Mouse (Mus musculus) mature B cell (primary cell): Measurements from ENCODE around the gene Disp2.

ENCODE experiments used
- in situ Hi-C: fragments of 300-500 bp; cut with MboI; formaldehyde crosslinking; loops from 2 replicates; pipeline ENCODE4 v1.14.3; 2019

The Disp2 gene

DNA sequence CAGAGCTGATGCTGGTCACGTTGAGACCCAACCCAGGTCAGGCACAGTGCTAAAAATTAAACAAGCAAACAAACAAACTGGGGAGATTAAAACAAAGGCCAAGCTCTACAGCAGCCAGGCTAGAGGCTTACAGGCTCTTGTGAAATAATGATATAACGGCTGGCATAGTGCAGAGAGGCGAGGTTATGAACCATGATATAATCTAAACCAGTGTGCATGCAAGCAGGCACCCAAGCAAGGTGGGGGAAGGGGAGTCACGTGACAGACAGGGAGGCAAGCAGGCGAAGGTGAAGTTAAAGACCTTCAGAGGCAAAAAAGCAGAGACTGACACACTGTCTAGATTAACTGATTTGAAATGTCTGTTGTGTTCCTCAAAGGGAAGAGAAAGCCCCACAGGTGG lies 3.6 kb downstream of the Disp2 start:
- in situ Hi-C loops, result no loop called here

DNA sequence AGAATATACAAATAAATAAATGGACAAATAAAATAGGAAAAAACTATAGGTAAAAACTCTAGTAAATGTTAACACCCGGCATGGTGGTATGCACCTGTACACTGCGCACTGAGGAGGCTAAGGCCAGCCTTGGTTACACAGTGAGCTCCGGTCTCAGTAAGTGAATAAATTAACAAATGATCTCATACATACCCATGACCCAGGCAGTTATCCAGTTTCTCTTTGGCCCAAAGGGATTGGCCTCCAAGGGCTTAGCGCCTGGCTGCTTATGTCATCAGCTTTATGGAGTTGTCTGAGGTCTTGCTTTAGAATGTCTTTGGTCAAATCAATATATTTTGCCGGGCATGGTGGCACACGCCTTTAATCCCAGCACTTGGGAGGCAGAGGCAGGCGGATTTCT lies 4.1 kb downstream of the Disp2 start:
- in situ Hi-C loops, result no loop called here

DNA sequence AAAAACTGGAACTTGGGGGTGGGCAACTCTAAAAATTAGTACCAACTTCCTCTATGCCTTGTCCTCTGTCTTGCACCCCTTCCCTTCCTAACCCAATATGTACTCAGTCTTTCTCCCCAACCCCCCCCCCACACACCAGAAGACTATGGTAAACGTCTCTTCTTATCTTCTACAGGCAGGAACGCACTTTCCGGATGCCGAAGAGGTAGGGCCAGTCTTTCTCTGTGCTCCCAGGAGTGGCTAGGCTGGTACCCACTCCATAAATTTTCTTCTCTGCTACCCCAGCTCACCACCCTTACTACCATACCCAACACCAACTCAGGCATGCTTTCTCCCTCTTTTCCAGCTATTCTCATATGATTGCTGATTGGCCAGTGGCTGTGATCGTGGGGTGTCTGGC lies 7.0 kb downstream of the Disp2 start:
- in situ Hi-C loops, result no loop called here

DNA sequence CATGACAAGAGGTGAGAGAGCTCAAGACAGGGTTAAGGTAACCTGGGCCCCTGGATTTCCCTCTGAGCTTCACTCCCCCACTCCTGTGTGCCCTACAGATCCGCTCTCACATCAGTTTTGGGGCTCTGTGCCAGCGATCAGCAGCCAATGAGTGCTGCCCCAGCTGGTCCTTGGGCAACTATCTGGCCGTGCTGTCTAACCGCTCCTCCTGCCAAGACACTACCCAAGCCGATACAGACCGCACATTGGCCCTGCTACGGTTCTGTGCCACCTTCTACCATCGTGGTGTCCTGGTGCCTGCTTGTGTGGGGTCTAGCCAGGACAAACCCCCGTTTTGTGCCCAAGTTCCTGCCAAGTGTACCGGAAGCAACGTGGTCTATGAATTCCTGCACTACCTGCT lies 10.0 kb downstream of the Disp2 start:
- in situ Hi-C loops, result no loop called here

DNA sequence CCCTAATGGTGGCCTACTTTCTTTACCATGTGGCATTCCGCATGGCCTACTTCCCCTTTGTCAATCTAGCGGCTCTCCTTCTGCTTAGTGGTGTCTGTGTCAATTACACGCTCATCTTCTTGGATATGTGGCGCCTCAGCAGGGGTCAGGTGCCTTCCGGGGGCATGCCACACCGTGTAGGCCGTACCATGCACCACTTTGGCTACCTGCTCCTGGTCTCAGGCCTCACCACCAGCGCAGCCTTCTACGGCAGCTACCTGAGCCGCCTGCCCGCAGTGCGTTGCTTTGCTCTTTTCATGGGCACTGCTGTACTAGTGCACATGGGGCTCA lies 10.7 kb downstream of the Disp2 start:
- in situ Hi-C loops, result no loop called here

DNA sequence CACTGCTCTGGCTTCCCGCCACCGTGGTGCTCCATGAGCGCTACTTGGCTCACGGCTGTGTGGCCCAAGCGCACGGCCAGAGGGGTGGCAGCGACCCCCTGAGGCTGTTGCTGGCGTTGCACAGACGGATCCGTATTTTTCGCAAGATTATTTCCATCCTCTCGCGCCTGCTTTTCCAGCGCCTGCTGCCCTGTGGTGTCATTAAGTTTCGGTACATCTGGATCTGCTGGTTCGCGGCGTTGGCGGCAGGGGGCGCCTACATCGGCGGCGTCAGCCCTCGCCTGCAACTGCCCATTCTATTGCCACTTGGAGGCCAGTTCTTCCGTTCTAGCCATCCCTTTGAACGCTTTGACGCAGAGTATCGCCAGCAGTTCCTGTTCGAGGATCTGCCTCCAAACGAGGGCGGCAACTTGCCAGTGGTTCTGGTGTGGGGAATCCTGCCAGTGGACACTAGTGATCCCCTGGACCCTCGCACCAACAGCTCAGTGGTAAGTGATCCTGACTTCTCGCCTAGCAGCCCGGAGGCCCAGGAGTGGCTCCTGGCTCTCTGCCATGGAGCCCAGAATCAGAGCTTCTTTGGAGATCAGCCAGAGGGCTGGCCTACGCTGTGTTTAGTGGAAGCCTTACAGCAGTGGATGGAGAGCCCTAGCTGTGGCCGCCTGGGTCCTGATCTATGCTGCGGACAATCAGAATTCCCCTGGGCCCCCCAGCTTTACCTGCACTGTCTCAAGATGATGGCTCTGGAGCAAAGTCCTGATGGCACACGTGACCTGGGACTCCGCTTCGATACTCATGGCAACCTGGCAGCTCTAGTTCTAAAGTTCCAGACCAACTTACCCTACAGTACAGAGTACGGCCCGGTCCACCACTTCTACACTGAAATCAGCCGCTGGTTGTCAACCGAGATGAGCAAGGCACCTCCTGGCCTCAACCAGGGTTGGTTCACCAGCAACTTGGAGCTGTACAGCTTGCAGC lies 11.3 kb downstream of the Disp2 start:
- in situ Hi-C loops, result no loop called here

DNA sequence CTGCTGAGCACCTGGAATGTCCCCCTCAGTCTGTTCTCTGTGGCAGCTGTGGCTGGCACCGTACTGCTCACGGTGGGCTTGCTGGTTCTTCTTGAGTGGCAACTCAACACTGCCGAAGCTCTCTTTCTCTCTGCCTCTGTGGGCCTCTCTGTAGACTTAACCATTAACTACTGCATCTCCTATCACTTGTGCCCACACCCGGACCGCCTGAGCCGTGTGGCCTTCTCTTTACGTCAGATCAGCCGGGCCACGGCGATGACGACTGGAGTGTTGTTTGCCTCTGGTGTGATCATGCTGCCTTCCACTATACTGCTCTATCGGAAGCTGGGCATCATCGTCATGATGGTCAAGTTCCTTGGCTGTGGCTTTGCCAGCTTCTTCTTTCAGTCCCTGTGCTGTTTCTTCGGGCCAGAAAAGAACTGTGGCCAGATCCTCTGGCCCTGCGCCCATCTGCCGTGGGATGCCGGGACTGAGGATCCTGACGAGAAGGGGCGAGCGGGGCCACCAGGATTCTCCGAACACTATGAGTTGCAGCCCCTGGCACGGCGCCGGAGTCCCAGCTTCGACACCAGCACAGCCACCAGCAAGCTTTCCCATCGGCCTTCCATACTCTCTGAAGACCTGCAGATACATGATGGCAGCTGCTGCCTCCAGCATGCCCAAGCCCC lies 12.2 kb downstream of the Disp2 start:
- in situ Hi-C loops, result no loop called here

DNA sequence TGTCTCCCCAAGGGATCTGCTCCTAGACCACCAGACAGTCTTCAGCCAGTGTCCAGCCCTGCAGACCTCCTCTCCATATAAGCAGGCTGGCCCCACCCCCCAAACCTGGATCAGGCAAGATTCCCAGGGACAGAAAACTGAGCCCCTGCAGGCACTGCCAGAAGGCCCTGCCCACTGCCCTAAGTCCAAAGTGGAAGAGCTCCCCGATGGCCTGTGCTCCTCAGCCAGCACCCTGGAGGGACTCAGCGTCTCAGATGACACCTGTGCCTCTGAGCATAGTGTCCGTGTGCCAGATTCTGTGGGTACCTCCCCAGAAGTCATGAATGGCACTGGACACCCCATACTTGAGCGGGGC lies 12.7 kb downstream of the Disp2 start:
- in situ Hi-C loops, result no loop called here

DNA sequence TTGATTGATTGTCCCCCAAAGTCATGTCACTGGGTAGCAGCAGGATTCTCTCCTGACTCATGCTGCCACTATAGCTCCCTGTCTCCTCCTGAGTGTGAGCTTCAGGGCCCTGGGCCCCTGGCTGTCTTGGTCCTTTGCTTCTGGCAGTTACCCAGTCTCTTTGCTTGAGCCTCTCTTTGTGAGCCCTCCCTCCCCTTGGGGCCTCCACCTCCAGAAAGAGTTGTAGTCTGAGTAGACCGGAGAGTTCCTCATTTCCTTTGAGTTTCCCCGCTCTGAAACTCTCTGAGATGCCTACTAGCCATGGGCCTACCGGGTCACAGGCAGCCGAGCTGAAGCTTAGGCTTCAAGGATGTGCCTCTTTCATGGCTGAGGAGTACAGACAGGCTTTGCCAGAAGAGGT lies 14.1 kb downstream of the Disp2 start:
- in situ Hi-C loops, result no loop called here

DNA sequence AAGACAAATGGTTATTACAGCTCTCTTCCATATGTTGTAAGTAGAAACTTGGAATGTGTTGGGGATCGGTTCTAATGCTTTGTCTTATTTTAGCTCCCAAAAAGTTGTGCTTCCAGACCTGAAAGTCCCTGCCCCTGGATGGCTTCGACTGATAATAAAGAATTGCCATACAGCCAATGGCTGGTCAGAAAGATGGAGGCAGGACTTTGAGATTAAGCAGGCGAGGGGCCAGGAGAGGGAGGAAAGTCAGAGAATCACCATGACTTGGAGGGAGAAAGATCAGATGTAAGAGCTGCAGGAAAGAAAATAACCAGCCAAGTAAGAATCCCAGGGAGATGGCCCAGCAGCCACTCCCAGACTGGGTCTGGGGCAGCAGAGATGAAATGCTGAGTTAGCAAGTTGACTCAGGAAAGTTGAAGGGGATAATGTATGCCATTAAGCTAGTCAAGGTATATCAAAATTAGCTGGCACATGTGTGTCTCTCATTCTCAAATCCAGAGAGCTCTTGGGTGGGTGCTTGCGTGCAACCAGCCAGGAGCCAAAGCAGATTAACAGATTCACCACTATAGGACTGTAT lies 23.1 kb downstream of the Disp2 start:
- in situ Hi-C loops, result no loop called here

DNA sequence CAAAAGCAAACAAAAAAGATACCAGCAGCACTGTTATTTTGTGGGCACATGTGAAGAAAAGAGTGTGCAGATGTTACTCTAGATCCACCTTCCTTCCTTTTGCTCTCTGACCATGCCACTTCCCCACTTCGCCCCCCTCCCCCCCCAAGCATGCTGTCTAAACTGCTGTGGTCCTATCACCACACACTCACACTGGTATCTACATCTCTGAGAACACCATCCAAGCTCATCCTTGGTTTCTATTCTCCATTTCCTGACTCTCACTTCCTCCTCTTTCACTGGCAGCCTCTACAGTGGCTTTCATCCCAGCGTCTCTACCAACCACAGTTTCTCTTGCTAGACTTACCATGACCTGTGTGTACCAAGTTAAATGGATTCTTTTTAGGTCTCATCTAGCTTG lies 25.0 kb downstream of the Disp2 start:
- in situ Hi-C loops, result no loop called here

DNA sequence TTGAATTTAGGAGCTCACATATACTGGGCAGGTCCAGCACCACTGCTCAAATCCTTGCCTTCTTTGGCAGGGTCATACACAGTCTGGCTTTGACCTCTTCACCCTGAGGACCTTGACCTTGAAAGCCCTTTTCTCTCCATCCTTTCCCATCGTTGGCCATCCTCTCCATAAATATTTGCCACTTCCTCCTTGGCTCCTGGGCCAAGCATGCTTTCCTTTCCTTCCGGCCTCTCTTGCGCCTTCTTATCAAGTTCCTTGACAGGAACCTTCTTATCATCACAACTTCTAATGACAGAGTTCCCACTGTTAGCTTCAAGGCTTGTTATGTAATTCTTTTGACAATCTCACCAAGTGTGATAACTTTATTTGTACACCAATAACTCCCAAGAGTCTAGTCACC lies 25.6 kb downstream of the Disp2 start:
- in situ Hi-C loops, result no loop called here

DNA sequence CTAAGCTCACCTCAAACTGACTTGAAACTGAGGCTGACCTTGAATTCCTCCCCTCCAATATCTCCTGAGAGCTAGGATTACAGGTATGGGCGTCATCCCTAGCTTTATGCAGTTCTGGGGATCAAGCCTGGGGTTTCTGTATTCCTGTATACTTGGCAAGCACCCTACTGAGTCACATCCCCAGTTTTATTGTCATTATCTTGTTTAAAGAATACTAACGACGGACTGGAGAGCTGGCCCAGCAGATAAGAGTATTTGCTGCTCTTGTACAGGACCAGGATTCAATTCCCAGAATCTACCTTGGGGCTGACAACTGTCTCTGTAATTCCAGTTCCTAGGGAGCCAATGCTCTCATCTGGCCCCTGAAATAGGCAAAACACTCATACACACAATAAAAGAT lies 26.2 kb downstream of the Disp2 start:
- in situ Hi-C loops, result no loop called here

DNA sequence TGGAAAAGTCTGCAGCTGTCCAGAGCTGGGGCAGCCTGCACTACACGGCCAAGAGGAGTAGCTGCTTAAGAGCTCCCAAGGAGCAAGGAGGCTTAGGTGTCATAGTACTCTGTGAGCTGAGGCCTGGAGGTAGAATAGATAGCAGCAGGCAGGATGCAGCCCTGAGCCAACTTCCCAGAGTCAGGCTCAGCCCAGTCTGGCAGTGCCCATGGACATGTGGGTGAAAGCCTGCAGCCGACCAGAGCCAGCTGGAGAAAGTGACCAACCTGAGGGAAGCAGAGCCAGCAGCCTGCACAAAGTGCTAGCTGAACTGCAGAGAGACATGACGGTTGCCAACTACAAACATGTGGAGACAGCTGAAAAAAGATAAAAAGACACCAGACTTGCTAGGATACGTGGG lies 27.3 kb downstream of the Disp2 start:
- in situ Hi-C loops, result no loop called here

DNA sequence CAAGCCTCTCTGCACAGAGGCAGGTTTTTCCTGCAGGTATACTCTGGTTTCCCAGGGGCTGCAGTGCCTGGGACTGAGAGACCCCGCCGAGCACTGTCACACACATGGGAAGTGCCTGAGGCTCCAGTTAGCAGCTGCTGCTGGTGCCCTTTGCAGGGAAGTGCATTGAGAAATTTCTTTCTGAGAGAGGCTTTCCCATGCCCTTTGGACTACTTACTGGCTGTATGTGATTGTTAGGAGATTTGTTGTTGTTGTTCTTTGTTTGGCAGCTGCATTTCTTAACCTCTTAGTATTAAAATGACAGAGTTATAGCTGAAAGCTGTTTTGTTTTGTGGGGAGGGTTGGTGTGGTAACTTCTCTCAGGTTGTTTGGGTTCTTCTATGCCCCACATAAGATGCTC lies 31.3 kb downstream of the Disp2 start:
- in situ Hi-C loops, result no loop called here

DNA sequence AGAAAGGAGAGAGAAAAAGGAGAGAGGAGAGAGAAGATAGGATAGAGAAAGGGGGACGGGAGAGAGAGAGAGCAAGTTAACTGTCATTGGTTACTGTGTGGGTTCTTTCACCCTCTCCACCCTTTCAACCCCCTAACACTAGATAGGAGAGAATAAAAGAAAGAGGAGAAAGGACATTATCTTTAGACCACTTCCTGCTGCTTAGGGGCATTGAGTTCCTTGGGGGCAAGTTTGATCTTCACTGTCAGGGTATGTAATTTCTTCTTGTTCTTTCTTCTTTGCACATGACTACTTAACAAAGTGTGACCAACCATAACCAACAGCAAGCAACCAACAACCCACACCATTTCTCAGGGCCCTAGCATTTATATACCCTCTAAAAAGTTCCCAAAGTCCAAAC lies 33.2 kb downstream of the Disp2 start:
- in situ Hi-C loops, result no loop called here

DNA sequence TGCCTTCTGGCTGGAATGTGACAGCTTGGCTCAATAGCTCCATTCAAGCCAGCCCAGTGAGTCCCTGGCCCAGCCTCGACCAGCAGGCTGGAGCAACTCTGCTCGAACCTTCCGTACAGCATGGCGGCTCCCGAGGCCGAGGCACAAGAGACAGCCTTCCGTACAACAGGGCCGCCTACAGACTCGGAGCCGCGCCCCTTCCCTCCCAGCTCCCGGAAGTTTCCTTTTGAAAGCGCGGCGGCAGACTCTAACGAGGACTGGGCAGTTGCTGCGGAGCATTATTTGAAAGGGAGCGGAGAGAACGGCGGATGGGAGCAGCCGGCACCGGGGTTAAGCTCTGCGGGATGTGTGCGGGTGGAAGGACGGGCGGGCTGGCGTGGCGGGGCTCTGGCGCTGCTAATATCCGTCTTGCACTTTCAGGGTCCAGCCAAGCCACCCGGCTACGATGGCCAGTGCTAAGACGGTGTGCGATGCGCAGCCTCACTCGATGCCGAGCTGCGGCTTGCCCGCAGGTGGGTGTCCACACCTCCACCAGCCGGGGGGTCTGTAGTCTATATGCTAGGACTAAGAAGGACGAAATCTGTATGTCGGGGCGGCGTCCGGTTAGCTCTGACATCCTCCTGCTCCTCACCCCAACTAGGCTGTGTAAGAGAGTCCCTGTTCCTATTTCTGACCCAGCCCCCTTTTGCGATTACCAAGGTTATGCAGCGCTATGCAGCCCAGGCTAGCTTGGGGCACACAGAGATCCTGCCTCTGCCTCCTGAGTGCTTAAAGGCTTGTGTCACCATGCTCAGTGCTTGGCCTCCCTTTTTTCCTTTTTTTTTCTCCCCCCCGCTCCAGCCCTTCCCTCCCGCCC lies 34.7 kb downstream of the Disp2 start, which contains the start of gene Knstrn:
Gene Knstrn (plus strand): TSS at position 23 of the 856 bp plus-strand sequence.
- in situ Hi-C loops, result no loop called here

DNA sequence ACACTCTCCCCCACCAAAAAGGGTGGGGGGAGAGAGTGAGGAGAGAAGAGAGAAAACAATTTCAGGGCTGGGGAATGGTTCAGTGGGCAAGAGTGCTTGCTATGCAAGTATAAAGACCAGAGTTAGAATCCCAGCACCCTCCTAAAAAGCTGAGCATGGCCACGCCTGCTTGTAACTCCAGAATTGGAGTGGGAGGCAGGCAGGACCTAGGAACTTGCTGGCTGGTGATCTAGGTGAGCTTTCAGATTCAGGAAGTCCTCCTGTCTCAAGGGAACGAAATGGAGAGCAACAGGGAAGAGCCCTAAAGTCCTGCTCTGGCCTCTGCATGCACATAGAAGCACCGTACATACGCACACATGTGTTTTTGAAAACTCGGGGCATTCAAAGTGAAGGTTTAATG lies 43.3 kb downstream of the Disp2 start:
- in situ Hi-C loops, result no loop called here

DNA sequence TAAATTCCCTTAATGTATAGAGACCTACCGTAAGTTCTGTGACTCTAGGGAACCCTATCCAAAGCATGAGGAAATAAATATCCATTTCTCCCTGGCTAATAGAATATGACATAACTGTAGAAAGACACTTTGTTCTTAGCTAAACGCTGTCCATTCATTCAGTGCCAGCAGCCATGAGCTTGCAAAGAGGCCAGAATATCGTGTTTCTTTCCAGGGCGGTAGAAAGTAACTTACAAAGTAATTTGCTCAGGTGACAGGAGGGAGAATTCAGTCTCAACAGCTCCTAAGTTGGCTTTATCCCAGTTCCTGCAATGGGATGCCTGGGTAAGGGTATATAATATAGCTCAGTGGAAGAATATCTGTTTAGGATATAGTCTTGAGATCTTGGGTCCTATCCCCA lies 44.9 kb downstream of the Disp2 start:
- in situ Hi-C loops, result no loop called here

DNA sequence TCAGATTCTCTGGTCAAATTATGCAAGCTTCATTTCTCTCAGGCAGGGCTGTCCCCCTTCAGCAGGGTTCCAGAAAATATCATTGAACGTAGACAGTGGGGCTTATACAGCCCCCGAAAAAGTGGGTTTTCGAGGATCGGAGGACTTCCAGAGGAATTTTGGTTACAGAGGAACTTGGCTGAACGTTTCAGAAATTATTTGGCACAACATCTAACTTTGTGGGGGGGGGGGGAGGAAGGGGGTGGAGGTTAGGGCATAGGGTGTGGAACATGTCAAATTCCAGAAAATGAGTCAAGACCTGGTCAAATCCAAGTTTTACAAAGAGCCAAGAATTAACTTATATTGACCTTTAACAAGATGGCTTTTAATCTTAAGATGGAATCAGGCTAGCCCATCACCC lies 49.6 kb downstream of the Disp2 start:
- in situ Hi-C loops, result no loop called here

DNA sequence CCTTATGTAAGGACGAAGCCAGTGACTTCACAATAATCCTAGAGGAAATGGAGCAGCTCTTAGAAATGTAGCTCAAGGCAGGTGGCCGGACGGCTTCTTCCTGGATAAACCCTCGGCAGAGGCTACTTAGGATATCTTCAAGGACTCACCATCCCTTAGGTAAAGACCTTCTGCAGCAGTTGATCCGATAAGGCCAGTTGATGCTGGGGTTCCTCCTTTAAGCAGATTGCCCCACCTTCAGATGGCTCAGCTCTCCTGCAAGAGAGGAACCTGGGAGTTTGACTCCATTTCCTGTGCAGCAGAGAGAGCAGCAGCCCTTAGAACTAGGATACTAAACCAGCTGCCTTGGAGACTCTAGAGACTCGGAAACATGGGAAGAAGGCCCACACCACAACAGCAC lies 54.5 kb downstream of the Disp2 start:
- in situ Hi-C loops, result no loop called here

DNA sequence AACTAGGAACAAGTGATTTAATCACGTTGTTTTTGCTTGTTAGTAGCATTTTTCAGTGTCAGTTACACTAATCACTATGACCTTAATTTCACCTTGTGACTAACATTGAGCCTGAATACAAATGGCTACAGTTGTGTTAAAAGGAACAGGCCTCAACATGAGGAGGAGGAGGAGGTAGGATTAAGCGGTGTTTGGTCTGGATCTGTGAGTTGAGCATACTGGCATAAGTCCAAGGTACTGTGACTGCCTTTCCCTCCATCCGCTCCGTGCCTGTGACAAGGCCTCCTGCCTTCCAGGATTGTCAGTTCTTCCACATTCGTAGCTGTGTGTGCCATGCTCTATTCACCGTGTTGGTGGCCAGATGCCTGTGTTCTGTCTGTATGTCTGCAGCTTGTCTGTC lies 55.6 kb downstream of the Disp2 start:
- in situ Hi-C loops, result no loop called here
